Mouse (Mus musculus): ENCODE measurements around the gene Lypd6b. TPM values are rescaled to one million over a fixed set of nuclear protein-coding genes. Genes with fewer than 3 reads are reported as not detected.
A peak's percentile ranks its signal among the peaks of the same experiment; 100 is the strongest.

Lypd6b gene
- total RNA-seq, 4 experiments from 2014 or later, result 9.0 to 10.3 (median 9.7) TPM

- DNase-seq (ENCODE audit: low spot score in 2 of 2), result no peak
These were observed 30.6 kb downstream of the Lypd6b start for GRCm38 (mm10) chr2:49818126-49818525.

- no peak for DNase-seq (ENCODE audit: low spot score in 2 of 2)
These were observed 34.8 kb downstream of the Lypd6b start for GRCm38 (mm10) chr2:49822312-49822711.

GRCm38 (mm10) chr2:49825588-49825987, 38.1 kb downstream of the Lypd6b start:
- no peak for DNase-seq (ENCODE audit: low spot score in 2 of 2)

GRCm38 (mm10) chr2:49827756-49828155, 40.3 kb downstream of the Lypd6b start:
- no peak for DNase-seq (ENCODE audit: low spot score in 2 of 2)

- DNase-seq (ENCODE audit: low spot score in 2 of 2), result no peak
These were observed 42.9 kb downstream of the Lypd6b start for GRCm38 (mm10) chr2:49830369-49830768.

GRCm38 (mm10) chr2:49832277-49832803, 44.9 kb downstream of the Lypd6b start:
- DNase-seq (ENCODE audit: low spot score in 2 of 2), result no peak

GRCm38 (mm10) chr2:49837454-49838059, 50.1 kb downstream of the Lypd6b start:
- DNase-seq (ENCODE audit: low spot score in 2 of 2), result peak in 1 of 2 experiments; percentile 12

- peak in 1 of 2 experiments; percentile 33 for DNase-seq (ENCODE audit: low spot score in 2 of 2)
These were observed 51.1 kb downstream of the Lypd6b start for GRCm38 (mm10) chr2:49838611-49839010.

- no peak for DNase-seq (ENCODE audit: low spot score in 2 of 2)
These were observed 53.1 kb downstream of the Lypd6b start for GRCm38 (mm10) chr2:49840573-49840972.

GRCm38 (mm10) chr2:49841089-49841488, 53.6 kb downstream of the Lypd6b start:
- no peak for DNase-seq (ENCODE audit: low spot score in 2 of 2)

GRCm38 (mm10) chr2:49845104-49845503, 57.6 kb downstream of the Lypd6b start:
- no peak for DNase-seq (ENCODE audit: low spot score in 2 of 2)

- DNase-seq (ENCODE audit: low spot score in 2 of 2), result no peak
These were observed 58.6 kb downstream of the Lypd6b start for GRCm38 (mm10) chr2:49846097-49846496.

GRCm38 (mm10) chr2:49846880-49847279, 59.4 kb downstream of the Lypd6b start:
- no peak for DNase-seq (ENCODE audit: low spot score in 2 of 2)

GRCm38 (mm10) chr2:49847831-49848230, 60.3 kb downstream of the Lypd6b start:
- no peak for DNase-seq (ENCODE audit: low spot score in 2 of 2)

GRCm38 (mm10) chr2:49849771-49850170, 62.3 kb downstream of the Lypd6b start:
- DNase-seq (ENCODE audit: low spot score in 2 of 2), result no peak

GRCm38 (mm10) chr2:49851977-49852376, 64.5 kb downstream of the Lypd6b start:
- no peak for DNase-seq (ENCODE audit: low spot score in 2 of 2)

GRCm38 (mm10) chr2:49856161-49856564, 68.7 kb downstream of the Lypd6b start:
- no peak for DNase-seq (ENCODE audit: low spot score in 2 of 2)

- no peak for DNase-seq (ENCODE audit: low spot score in 2 of 2)
These were observed 69.1 kb downstream of the Lypd6b start for GRCm38 (mm10) chr2:49856584-49856983.

- no peak for DNase-seq (ENCODE audit: low spot score in 2 of 2)
These were observed 72.9 kb downstream of the Lypd6b start for GRCm38 (mm10) chr2:49860219-49860962.

- no peak for DNase-seq (ENCODE audit: low spot score in 2 of 2)
These were observed 73.6 kb downstream of the Lypd6b start for GRCm38 (mm10) chr2:49860969-49861592.

GRCm38 (mm10) chr2:49861658-49862057, 74.2 kb downstream of the Lypd6b start:
- DNase-seq (ENCODE audit: low spot score in 2 of 2), result no peak
